Mouse (Mus musculus): ENCODE data around the gene Plekha6.

GRCm38 (mm10) chr1:133255776-133256175 is 91.8 kb downstream of the Plekha6 start:
- TF ChIP-seq CTCF (IDR thresholded peaks at IDR 0.05; ENCODE audit: control insufficient read depth, insufficient read depth, low read length) (no peak), POLR2A (IDR thresholded peaks at IDR 0.05; ENCODE audit: borderline replicate concordance, control insufficient read depth, low read depth, low read length) (no peak)
